Mouse (Mus musculus) heart, adult 2 months (tissue): Measurements from ENCODE around the gene Stx11.

Experiments
- CTCF ChIP-seq: fragments of 200-600 bp; IDR thresholded peaks from 2 replicates; pipeline ENCODE4 v1.8.1; 2022; ENCODE audit warnings: antibody characterized with exemption, mild to moderate bottlenecking, moderate library complexity
- EP300 ChIP-seq: fragments of 200-500 bp; IDR thresholded peaks from 2 replicates; pipeline ENCODE4 v1.6.1; 2011; ENCODE audit warnings: low read depth, low read length, control low read depth; ENCODE audit not compliant: insufficient read depth
- POLR2A ChIP-seq: fragments of 200-500 bp; IDR thresholded peaks from 2 replicates; pipeline ENCODE4 v1.6.1; 2011; ENCODE audit warnings: mild to moderate bottlenecking, low read depth, low read length, control low read depth; ENCODE audit not compliant: insufficient read depth

DNA sequence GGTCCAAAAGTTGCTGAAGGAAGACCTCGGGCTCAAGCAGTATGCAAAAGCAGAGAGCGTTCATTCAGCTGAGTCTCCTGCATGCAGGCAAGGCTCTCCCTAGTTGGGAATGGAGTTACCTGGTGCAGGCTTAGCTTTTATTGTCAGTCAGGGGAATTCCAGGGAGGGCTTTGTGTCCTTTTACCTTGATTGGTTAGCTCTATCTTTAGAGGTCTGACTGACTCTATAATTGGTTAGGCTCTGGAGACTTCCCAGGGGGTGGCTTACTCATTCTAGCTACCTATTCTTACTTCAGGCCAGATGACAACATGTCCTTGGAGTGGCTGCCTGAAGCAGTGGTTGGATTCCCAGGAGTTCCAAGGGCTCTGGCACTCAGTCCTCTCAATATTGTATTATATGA is 54.2 kb downstream of the Stx11 start:
- TF ChIP-seq POLR2A (no peak), CTCF (no peak), EP300 (no peak)
